Mouse (Mus musculus): Measurements from ENCODE around the gene Plcl1. TPM values are rescaled to one million over a fixed set of nuclear protein-coding genes. Genes with fewer than 3 reads are reported as not detected.

Plcl1 gene
- polyA plus RNA-seq, 1 experiment from 2014 or later = 2.1 TPM

DNA sequence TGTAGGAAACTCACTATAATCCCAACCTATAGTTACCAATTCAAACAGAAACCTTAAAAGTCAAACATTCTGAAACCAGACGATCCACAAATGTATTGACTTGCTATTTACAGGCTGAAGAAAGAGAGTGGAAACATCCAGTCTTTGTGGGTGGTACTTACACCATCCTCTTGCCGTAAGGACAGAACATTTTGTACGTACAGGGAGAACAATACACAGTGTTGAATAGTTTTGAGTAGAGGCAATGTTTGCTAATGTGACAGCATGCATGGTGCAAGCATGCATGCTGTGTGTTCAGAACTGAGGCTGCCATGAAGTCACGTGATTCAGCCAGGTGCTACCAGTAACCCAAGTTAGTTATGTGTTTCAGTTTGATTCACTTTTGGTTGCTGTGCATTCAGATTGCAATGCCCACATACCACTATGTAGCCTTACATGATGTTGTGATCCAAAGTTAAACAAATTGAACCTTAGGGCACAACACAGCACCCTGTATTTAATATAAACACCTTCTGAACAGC is 311.6 kb downstream of the Plcl1 start:
- Histone ChIP-seq H3K9ac (ENCODE audit: low read length) (no peak overlapping the region), H3K27me3 (replicated peaks; ENCODE audit: control insufficient read depth, insufficient read depth, low read length) (no peaks in the 10 kb centered on the region), H3K9me3 (ENCODE audit: control insufficient read depth, low read length) (no peaks in the 10 kb centered on the region), H3K4me1 (replicated peaks; ENCODE audit: control insufficient read depth, insufficient read depth, low read length) (no peaks in the 10 kb centered on the region), H3K27ac (ENCODE audit: low read depth) (no peak overlapping the region), H3K4me2 (ENCODE audit: low read length) (no peak overlapping the region), H3K4me3 (ENCODE audit: low read depth, low read length) (no peak overlapping the region), H3K36me3 (ENCODE audit: control insufficient read depth, insufficient read depth, low read length) (no peaks in the 10 kb centered on the region)
- ATAC-seq (replicated peaks; ENCODE audit: low FRiP score, low TSS enrichment, low read depth) (no peak), DNase-seq (ENCODE audit: low spot score) (no peak)
- WGBS = 74% methylated on average over 4 of the region's 4 CpGs

DNA sequence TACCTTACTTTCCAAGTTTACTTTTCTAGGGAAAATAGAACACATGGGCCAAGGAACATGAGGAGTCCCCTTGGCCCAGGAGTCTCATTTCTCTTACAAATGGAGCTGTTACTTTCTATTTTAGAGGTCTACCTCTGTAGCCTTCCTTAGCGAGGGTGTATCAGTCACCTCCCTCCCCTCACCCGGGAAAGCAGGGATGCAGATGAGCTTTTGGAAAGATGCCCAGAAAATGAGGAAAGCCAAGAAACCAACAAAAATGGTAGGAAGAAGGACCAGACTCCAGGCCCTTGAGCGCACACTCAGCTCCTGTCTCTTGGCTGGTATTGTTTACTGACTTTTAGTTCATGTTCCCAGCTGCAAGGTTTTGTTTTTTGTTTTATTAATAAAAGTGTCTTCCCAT is 319.7 kb downstream of the Plcl1 start:
- H3K36me3 ChIP-seq (ENCODE audit: control insufficient read depth, insufficient read depth, low read length) = no peaks in the 10 kb centered on the region
- ATAC-seq (replicated peaks; ENCODE audit: low FRiP score, low TSS enrichment, low read depth) = no peak
- no peak overlapping the region for H3K9ac ChIP-seq (ENCODE audit: low read length)
- H3K4me3 ChIP-seq (ENCODE audit: low read depth, low read length) = no peak overlapping the region
- no peak for DNase-seq (ENCODE audit: low spot score)
- H3K27me3 ChIP-seq (replicated peaks; ENCODE audit: control insufficient read depth, insufficient read depth, low read length) = no peaks in the 10 kb centered on the region
- no peak overlapping the region for H3K27ac ChIP-seq (ENCODE audit: low read depth)
- no peaks in the 10 kb centered on the region for H3K4me1 ChIP-seq (replicated peaks; ENCODE audit: control insufficient read depth, insufficient read depth, low read length)
- no peaks in the 10 kb centered on the region for H3K9me3 ChIP-seq (ENCODE audit: control insufficient read depth, low read length)
- WGBS = 46% methylated on average over 3 of the region's 3 CpGs
- no peak overlapping the region for H3K4me2 ChIP-seq (ENCODE audit: low read length)

DNA sequence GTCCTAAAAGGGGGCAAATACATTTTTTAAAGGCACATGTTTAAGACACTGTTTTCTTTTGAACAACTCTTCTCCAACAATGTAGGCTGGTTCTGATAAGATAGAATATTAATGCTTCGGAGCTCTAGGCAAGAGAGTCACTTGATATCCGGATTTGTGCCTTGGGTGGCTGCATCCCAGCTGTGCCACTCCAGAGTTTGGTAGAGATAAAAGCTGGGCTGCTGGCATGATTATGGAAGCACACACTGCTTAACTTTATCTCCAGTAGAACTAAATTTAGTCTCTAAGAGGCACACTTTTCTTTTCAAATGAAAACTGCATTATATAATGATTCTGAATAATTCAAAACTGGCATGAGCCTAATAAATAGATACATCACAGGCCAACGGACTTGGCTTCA is 323.6 kb downstream of the Plcl1 start:
- Histone ChIP-seq H3K27me3 (replicated peaks; ENCODE audit: control insufficient read depth, insufficient read depth, low read length) (no peaks in the 10 kb centered on the region), H3K9ac (ENCODE audit: low read length) (no peak overlapping the region), H3K4me3 (ENCODE audit: low read depth, low read length) (no peak overlapping the region), H3K9me3 (ENCODE audit: control insufficient read depth, low read length) (no peaks in the 10 kb centered on the region), H3K36me3 (ENCODE audit: control insufficient read depth, insufficient read depth, low read length) (no peaks in the 10 kb centered on the region), H3K4me2 (ENCODE audit: low read length) (no peak overlapping the region), H3K4me1 (replicated peaks; ENCODE audit: control insufficient read depth, insufficient read depth, low read length) (no peaks in the 10 kb centered on the region), H3K27ac (ENCODE audit: low read depth) (no peak overlapping the region)
- DNase-seq (ENCODE audit: low spot score) (no peak), ATAC-seq (replicated peaks; ENCODE audit: low FRiP score, low TSS enrichment, low read depth) (no peak)
- WGBS = 89% methylated on average over 3 of the region's 3 CpGs

DNA sequence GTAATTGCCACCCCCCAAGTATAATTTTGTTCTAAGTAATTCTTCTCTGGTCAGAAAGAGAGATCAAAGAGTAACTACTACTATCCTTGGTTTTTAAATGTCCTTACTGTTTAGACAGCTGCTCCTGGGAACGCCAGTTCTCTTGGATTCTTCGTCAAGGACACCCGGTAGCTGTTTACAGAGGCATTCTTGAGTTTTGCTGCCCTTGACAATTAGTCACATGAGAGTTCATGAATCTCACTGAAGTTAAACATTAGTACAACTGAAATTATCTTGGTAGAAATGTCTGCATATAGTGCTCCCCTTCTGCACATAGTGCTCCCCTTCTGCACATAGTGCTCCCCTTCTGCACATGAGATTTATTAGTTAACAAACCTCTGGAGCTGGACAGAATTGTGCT is 327.2 kb downstream of the Plcl1 start:
- ATAC-seq (replicated peaks; ENCODE audit: low FRiP score, low TSS enrichment, low read depth) (no peak), DNase-seq (ENCODE audit: low spot score) (no peak)
- Histone ChIP-seq H3K27ac (ENCODE audit: low read depth) (no peak overlapping the region), H3K4me1 (replicated peaks; ENCODE audit: control insufficient read depth, insufficient read depth, low read length) (no peaks in the 10 kb centered on the region), H3K9ac (ENCODE audit: low read length) (no peak overlapping the region), H3K4me3 (ENCODE audit: low read depth, low read length) (no peak overlapping the region), H3K36me3 (ENCODE audit: control insufficient read depth, insufficient read depth, low read length) (no peaks in the 10 kb centered on the region), H3K9me3 (ENCODE audit: control insufficient read depth, low read length) (no peaks in the 10 kb centered on the region), H3K27me3 (replicated peaks; ENCODE audit: control insufficient read depth, insufficient read depth, low read length) (no peaks in the 10 kb centered on the region), H3K4me2 (ENCODE audit: low read length) (no peak overlapping the region)
- 36% methylated on average over 3 of the region's 3 CpGs for WGBS

DNA sequence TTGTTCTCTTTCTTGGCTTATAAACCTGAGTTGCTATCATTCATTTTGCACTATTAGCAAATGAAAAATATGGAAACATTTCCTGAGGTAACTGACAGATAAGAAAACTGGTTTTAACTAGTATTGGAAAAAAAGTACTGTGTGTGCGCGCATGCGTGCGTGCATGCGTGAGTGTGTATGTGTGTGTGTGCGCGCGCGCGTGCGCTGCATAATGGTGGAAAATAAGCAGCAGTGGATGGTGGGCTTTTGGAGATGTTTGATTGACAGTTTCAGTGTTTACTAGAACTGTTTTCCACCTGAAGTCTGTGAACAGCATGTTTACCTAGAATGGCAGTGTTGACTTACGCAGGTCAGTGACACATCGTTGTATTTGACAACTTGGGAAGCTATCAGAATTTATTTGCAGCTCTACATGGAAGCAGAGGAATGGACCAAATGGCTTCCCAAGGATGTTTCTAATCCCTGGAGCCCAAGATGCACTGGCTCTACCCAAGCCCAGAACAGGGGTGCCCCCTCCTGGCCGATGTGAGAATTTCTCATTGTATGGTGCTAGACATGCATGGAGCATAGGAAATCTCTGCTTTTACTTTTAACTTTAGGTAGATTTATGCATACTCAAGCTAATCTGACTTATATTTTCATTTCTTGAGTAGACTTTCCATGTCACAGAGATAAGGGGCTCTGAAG is 330.5 kb downstream of the Plcl1 start:
- Histone ChIP-seq H3K4me2 (ENCODE audit: low read length) (no peak overlapping the region), H3K27me3 (replicated peaks; ENCODE audit: control insufficient read depth, insufficient read depth, low read length) (no peaks in the 10 kb centered on the region), H3K4me1 (replicated peaks; ENCODE audit: control insufficient read depth, insufficient read depth, low read length) (no peaks in the 10 kb centered on the region), H3K27ac (ENCODE audit: low read depth) (no peak overlapping the region), H3K4me3 (ENCODE audit: low read depth, low read length) (no peak overlapping the region), H3K9ac (ENCODE audit: low read length) (no peak overlapping the region), H3K36me3 (ENCODE audit: control insufficient read depth, insufficient read depth, low read length) (no peaks in the 10 kb centered on the region), H3K9me3 (ENCODE audit: control insufficient read depth, low read length) (no peaks in the 10 kb centered on the region)
- ATAC-seq (replicated peaks; ENCODE audit: low FRiP score, low TSS enrichment, low read depth) = peak; percentile 88
- 82% methylated on average over 14 of the region's 14 CpGs for WGBS
- DNase-seq (ENCODE audit: low spot score) = peak; percentile 91

DNA sequence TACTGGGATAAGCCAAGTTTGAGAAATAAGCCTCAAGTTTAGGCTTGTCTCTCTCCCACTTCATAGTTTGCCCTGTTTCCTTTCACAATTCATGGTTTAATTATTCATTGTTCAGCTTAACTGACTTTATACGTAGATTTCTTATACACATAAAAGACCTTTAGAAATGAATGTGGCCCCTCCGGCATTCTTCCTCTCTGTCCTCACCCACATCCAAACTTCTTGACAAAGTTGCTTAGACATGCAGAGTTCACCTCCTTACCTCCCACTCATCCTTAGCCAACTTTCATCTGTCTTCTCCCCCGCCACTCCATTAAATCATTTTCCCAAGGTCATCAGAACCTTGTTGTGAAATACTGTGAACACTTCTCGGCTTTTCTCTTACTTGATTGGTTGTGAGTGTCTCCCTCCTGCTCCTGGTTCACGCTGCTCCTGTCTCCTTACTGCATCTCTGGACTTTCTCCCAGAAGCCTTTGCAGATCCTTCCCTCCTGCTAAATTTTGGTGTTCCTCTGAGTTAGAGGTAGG is 331.1 kb downstream of the Plcl1 start:
- 0 out of 2 replicates have a peak, but pooled peaks have one; percentile 23 for ATAC-seq (replicated peaks; ENCODE audit: low FRiP score, low TSS enrichment, low read depth)
- H3K4me2 ChIP-seq (ENCODE audit: low read length) = no peak overlapping the region
- H3K27me3 ChIP-seq (replicated peaks; ENCODE audit: control insufficient read depth, insufficient read depth, low read length) = no peaks in the 10 kb centered on the region
- no peaks in the 10 kb centered on the region for H3K9me3 ChIP-seq (ENCODE audit: control insufficient read depth, low read length)
- no peak overlapping the region for H3K4me3 ChIP-seq (ENCODE audit: low read depth, low read length)
- H3K27ac ChIP-seq (ENCODE audit: low read depth) = no peak overlapping the region
- DNase-seq (ENCODE audit: low spot score) = no peak
- no peaks in the 10 kb centered on the region for H3K4me1 ChIP-seq (replicated peaks; ENCODE audit: control insufficient read depth, insufficient read depth, low read length)
- H3K9ac ChIP-seq (ENCODE audit: low read length) = no peak overlapping the region
- 59% methylated on average over 5 of the region's 5 CpGs for WGBS
- H3K36me3 ChIP-seq (ENCODE audit: control insufficient read depth, insufficient read depth, low read length) = no peaks in the 10 kb centered on the region

DNA sequence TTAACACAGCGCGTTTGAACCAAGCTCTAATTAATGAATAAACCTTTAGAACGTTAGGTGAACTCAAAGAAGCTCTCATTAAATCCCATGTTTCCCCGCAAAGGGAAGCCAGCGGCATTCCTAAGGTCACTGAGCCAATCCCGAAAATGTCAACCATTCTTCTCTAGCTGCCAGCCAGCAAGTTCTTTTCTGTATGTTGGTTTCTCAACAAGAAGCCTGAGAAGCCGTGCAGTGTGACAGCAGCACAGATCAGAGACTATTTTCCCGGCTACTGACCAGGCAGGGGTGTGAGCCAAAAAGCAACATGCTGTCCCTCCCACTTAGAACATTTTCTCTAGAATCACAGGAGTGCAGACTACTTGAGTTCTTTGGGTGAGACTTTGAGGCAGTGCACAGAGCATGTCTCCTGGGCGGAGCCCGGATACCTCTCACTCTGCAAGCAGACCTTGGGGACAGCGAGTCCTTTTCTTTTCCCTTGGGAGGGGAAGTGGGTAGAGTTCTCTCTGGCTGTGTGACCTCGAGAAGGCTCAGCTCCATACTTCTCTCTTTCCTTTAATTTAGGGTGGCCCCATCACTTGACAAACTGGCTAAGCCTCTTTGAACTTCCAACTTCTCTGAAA is 333.1 kb downstream of the Plcl1 start:
- DNase-seq (ENCODE audit: low spot score) (no peak), ATAC-seq (replicated peaks; ENCODE audit: low FRiP score, low TSS enrichment, low read depth) (no peak)
- H3K4me2 ChIP-seq (ENCODE audit: low read length) = no peak overlapping the region
- no peaks in the 10 kb centered on the region for H3K27me3 ChIP-seq (replicated peaks; ENCODE audit: control insufficient read depth, insufficient read depth, low read length)
- no peak overlapping the region for H3K27ac ChIP-seq (ENCODE audit: low read depth)
- H3K9me3 ChIP-seq (ENCODE audit: control insufficient read depth, low read length) = no peaks in the 10 kb centered on the region
- H3K36me3 ChIP-seq (ENCODE audit: control insufficient read depth, insufficient read depth, low read length) = no peaks in the 10 kb centered on the region
- H3K4me3 ChIP-seq (ENCODE audit: low read depth, low read length) = no peak overlapping the region
- 70% methylated on average over 12 of the region's 12 CpGs for WGBS
- no peaks in the 10 kb centered on the region for H3K4me1 ChIP-seq (replicated peaks; ENCODE audit: control insufficient read depth, insufficient read depth, low read length)
- no peak overlapping the region for H3K9ac ChIP-seq (ENCODE audit: low read length)

DNA sequence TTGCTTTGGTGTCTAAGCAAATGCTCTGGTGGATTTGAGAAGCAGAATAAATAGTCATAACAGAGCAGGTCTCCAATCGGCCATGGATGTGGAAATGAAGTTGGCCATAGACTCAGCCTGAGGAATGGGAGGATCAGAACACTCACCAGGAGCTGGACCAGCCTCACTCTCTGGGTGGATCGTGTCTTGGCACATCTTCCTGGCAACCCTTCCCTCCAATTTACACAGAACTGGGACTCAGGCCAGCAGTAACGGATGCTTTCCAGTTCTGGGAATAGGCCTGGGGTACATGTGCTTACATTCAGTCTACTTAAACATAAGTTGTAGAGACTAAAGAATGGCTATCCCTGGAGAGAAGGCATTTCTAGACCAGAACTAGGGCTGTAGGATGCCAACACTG is 336.2 kb downstream of the Plcl1 start:
- Histone ChIP-seq H3K4me3 (ENCODE audit: low read depth, low read length) (no peak overlapping the region), H3K9ac (ENCODE audit: low read length) (no peak overlapping the region), H3K9me3 (ENCODE audit: control insufficient read depth, low read length) (no peaks in the 10 kb centered on the region), H3K27me3 (replicated peaks; ENCODE audit: control insufficient read depth, insufficient read depth, low read length) (no peaks in the 10 kb centered on the region), H3K36me3 (ENCODE audit: control insufficient read depth, insufficient read depth, low read length) (no peaks in the 10 kb centered on the region), H3K4me1 (replicated peaks; ENCODE audit: control insufficient read depth, insufficient read depth, low read length) (no peaks in the 10 kb centered on the region), H3K4me2 (ENCODE audit: low read length) (no peak overlapping the region), H3K27ac (ENCODE audit: low read depth) (no peak overlapping the region)
- ATAC-seq (replicated peaks; ENCODE audit: low FRiP score, low TSS enrichment, low read depth) (no peak), DNase-seq (ENCODE audit: low spot score) (no peak)
- WGBS = 70% methylated on average over 3 of the region's 3 CpGs

DNA sequence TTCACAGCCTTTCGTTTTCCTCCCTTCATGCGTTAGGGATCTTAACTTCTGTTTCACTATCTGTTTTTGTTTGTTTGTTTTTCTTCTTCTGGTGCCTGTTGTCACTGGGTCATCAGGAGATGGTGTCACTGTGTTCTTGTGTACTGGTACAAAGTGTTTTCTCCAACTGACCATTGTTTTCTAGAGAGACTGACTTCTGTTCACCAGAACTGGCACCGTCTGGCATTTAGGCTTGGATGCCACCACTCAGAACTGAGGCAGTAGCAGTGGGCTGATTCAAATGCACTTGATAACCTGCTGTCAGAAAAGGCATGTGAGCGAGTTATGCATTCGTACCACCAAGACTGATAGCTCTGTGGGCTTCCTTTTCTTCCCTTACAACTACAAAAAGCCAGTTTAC is 342.8 kb downstream of the Plcl1 start:
- WGBS = 62% methylated on average over 5 of the region's 5 CpGs
- H3K36me3 ChIP-seq (ENCODE audit: control insufficient read depth, insufficient read depth, low read length) = no peaks in the 10 kb centered on the region
- DNase-seq (ENCODE audit: low spot score) (no peak), ATAC-seq (replicated peaks; ENCODE audit: low FRiP score, low TSS enrichment, low read depth) (no peak)
- H3K4me3 ChIP-seq (ENCODE audit: low read depth, low read length) = no peak overlapping the region
- no peaks in the 10 kb centered on the region for H3K9me3 ChIP-seq (ENCODE audit: control insufficient read depth, low read length)
- no peaks in the 10 kb centered on the region for H3K27me3 ChIP-seq (replicated peaks; ENCODE audit: control insufficient read depth, insufficient read depth, low read length)
- H3K27ac ChIP-seq (ENCODE audit: low read depth) = no peak overlapping the region
- no peak overlapping the region for H3K9ac ChIP-seq (ENCODE audit: low read length)
- no peak overlapping the region for H3K4me2 ChIP-seq (ENCODE audit: low read length)
- no peaks in the 10 kb centered on the region for H3K4me1 ChIP-seq (replicated peaks; ENCODE audit: control insufficient read depth, insufficient read depth, low read length)

All from intestine, embryonic 14.5 days (tissue).